In the genomic region with DNA sequence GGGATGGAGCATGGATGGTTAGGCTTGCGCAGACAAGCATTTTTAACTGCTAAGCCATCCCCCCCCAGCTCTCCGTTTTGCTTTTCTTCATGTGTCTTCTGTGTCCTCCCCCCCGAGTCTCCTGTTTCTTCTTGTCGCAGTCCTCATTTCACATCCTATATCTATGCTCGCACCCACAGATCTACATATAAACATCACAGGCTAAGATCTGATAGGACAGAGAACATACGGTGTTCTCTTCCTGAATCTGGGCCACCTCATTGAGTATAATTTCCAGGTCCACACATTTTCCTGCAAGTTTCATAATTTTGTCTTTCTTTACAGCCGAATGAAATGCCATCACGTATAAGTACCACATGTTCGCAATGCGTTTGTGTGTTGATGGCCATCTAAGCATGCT, we compare ENCODE assay signal across 10 mouse cellular contexts.
DNase-seq lines count a peak whose midpoint lies in the region; ATAC-seq and TF ChIP-seq lines count a peak whose summit lies in the region.
"Had no signal": no experiment of that assay in that cellular context is flagged by ENCODE, and none has a peak within 500 bp of the region (broad histone marks: within the 10 kb centered on the region; RNA-seq: fewer than 3 reads in every experiment).

No protein-coding gene starts in this region.

- WGBS in heart, embryonic 10.5 days = 81% methylated on average over 10 of the region's 10 CpGs
- WGBS in liver, adult 2 months = 89% methylated on average over 10 of the region's 10 CpGs
- 91% methylated on average over 10 of the region's 10 CpGs for whole genome bisulfite sequencing in hindbrain, embryonic 15.5 days
- WGBS in neural tube, embryonic 13.5 days = 85% methylated on average over 10 of the region's 10 CpGs

- no peak for DNase-seq in heart, embryonic 10.5 days (ENCODE audit: low spot score)
- DNase-seq in heart, postnatal 36 days = no peak
- DNase-seq in liver, adult 2 months (ENCODE audit: extremely low read depth, low read depth, low spot score) = no peak
- no peak for DNase-seq in liver
- no peak for DNase-seq in right cerebral cortex, postnatal 4 days
- DNase-seq in urinary bladder, postnatal 10 days (ENCODE audit: low spot score) = no peak
- DNase-seq: B cell, adult 2 months; left cerebral cortex, postnatal 4 days had no signal

- no peaks in the 10 kb centered on the region for H3K36me3 ChIP-seq in heart, embryonic 10.5 days
- no peaks in the 10 kb centered on the region for H3K36me3 ChIP-seq in liver, adult 2 months (ENCODE audit: control insufficient read depth, insufficient read depth, low read length)
- no peaks in the 10 kb centered on the region for H3K36me3 ChIP-seq in hindbrain, embryonic 15.5 days
- H3K36me3 ChIP-seq in neural tube, embryonic 13.5 days = no peaks in the 10 kb centered on the region

- H3K4me1 ChIP-seq in heart, embryonic 10.5 days = peaks cover 51% of the 10 kb centered on the region
- H3K4me1 ChIP-seq in liver, adult 2 months (ENCODE audit: control insufficient read depth, insufficient read depth, low read length) = peaks cover 7% of the 10 kb centered on the region
- H3K4me1 ChIP-seq in hindbrain, embryonic 15.5 days (replicated peaks) = no peaks in the 10 kb centered on the region; the same call in 1 of the 2 replicates
- peaks cover 31% of the 10 kb centered on the region for H3K4me1 ChIP-seq in neural tube, embryonic 13.5 days (replicated peaks)

- H3K4me3 ChIP-seq in heart, embryonic 10.5 days = no peak overlapping the region
- H3K4me3 ChIP-seq in liver, adult 2 months (ENCODE audit: insufficient read depth, low read depth, low read length) = no peak overlapping the region
- no peak overlapping the region for H3K4me3 ChIP-seq in hindbrain, embryonic 15.5 days
- no peak overlapping the region for H3K4me3 ChIP-seq in neural tube, embryonic 13.5 days

- H3K4me2 ChIP-seq in hindbrain, embryonic 15.5 days = no peak overlapping the region
- H3K4me2 ChIP-seq in neural tube, embryonic 13.5 days = no peak overlapping the region

- TF ChIP-seq POLR2A in liver, adult 2 months (IDR thresholded peaks at IDR 0.05; ENCODE audit: extremely low read depth, insufficient read depth, low read length) = no peak

- TF ChIP-seq CTCF in liver, adult 2 months (IDR thresholded peaks at IDR 0.05; ENCODE audit: low read depth, low read length) = no peak

- H3K79me2 ChIP-seq in liver, adult 2 months (ENCODE audit: control insufficient read depth, insufficient read depth, low read length) = no peaks in the 10 kb centered on the region

- no peaks in the 10 kb centered on the region for H3K9me3 ChIP-seq in heart, embryonic 10.5 days
- H3K9me3 ChIP-seq in hindbrain, embryonic 15.5 days = no peaks in the 10 kb centered on the region
- no peaks in the 10 kb centered on the region for H3K9me3 ChIP-seq in neural tube, embryonic 13.5 days

- intact Hi-C loops in heart, postnatal 36 days (cut with DNase I) = no loop called here

- no peaks in the 10 kb centered on the region for H3K27me3 ChIP-seq in heart, embryonic 10.5 days (ENCODE audit: insufficient read depth, poor library complexity, severe bottlenecking)
- H3K27me3 ChIP-seq in liver, adult 2 months (ENCODE audit: control insufficient read depth, insufficient read depth, low read length) = no peaks in the 10 kb centered on the region
- no peaks in the 10 kb centered on the region for H3K27me3 ChIP-seq in hindbrain, embryonic 15.5 days
- no peaks in the 10 kb centered on the region for H3K27me3 ChIP-seq in neural tube, embryonic 13.5 days

- H3K27ac ChIP-seq in heart, embryonic 10.5 days = peak overlapping the region; percentile 87
- H3K27ac ChIP-seq in liver, adult 2 months (replicated peaks; ENCODE audit: insufficient read depth, low read depth, low read length) = peak overlapping the region; percentile 42
- H3K27ac ChIP-seq in hindbrain, embryonic 15.5 days (replicated peaks) = peak overlapping the region; percentile 10
- H3K27ac ChIP-seq in neural tube, embryonic 13.5 days (replicated peaks) = peak overlapping the region; percentile 70

- ATAC-seq in hindbrain, embryonic 15.5 days (ENCODE audit: low FRiP score, low read depth) = no peak
- no peak for ATAC-seq in neural tube, embryonic 13.5 days (ENCODE audit: low read depth)

- no peak overlapping the region for H3K9ac ChIP-seq in liver, adult 2 months (ENCODE audit: low read depth, low read length)
- no peak overlapping the region for H3K9ac ChIP-seq in hindbrain, embryonic 15.5 days
- no peak overlapping the region for H3K9ac ChIP-seq in neural tube, embryonic 13.5 days

Comparison
In these comparisons a context has a peak if more than half of its experiments do, and no peak if none do; other contexts are left out.
1. H3K27ac ChIP-seq: peak in every context shown above with its lines; median percentile 87 in heart, embryonic 10.5 days; 70 in neural tube, embryonic 13.5 days; 42 in liver, adult 2 months; 10 in hindbrain, embryonic 15.5 days.